Mouse (Mus musculus) forebrain, embryonic 14.5 days (tissue): ENCODE results near the gene Bmper. TPM values are rescaled to one million over a fixed set of nuclear protein-coding genes. Genes with fewer than 3 reads are reported as not detected.
A peak's percentile ranks its signal among the peaks of the same experiment; 100 is the strongest.

ENCODE experiments used
- ATAC-seq: fragments of 200-750 bp; cut with Nextera tagmentation; 2 replicates; pipeline ENCODE4 v1.8.0; 2017; ENCODE audit warnings: mild to moderate bottlenecking, moderate library complexity
- DNase-seq: peaks from one replicate; pipeline ENCODE4 v3.0.0-alpha.2; 2015; ENCODE audit warnings: low spot score
- H3K27ac ChIP-seq: fragments of 300-500 bp; sonication (generic); 2 replicates; pipeline ENCODE4 v1.5.1; 2014; ENCODE audit warnings: low read depth, mild to moderate bottlenecking, control low read depth, low read length, moderate library complexity
- H3K27me3 ChIP-seq: fragments of 300-500 bp; sonication (generic); replicated peaks from 2 replicates; pipeline ENCODE4 v1.6.1; 2014; ENCODE audit warnings: low read length, control low read depth, mixed read lengths; ENCODE audit not compliant: control insufficient read depth, insufficient read depth
- H3K36me3 ChIP-seq: fragments of 300-500 bp; sonication (generic); 2 replicates; pipeline ENCODE4 v1.6.1; 2014; ENCODE audit warnings: low read length, control low read depth; ENCODE audit not compliant: control insufficient read depth, insufficient read depth
- H3K4me1 ChIP-seq: fragments of 300-500 bp; sonication (generic); 2 replicates; pipeline ENCODE4 v1.6.1; 2014; ENCODE audit warnings: antibody characterized with exemption, low read length, control low read depth; ENCODE audit not compliant: control insufficient read depth, insufficient read depth
- H3K4me2 ChIP-seq: fragments of 300-500 bp; sonication (generic); 2 replicates; pipeline ENCODE4 v1.6.1; 2014; ENCODE audit warnings: mild to moderate bottlenecking, control low read depth, low read length
- H3K4me3 ChIP-seq: fragments of 300-500 bp; sonication (generic); 2 replicates; pipeline ENCODE4 v1.5.1; 2014; ENCODE audit warnings: low read depth, low read length, control low read depth
- H3K9ac ChIP-seq: fragments of 300-500 bp; sonication (generic); 2 replicates; pipeline ENCODE4 v1.6.1; 2014; ENCODE audit warnings: mild to moderate bottlenecking, low read length, control low read depth, moderate library complexity
- H3K9me3 ChIP-seq: fragments of 300-500 bp; sonication (generic); replicated peaks from 2 replicates; pipeline ENCODE4 v1.6.1; 2016; ENCODE audit warnings: low read length, control low read depth, mixed read lengths; ENCODE audit not compliant: control insufficient read depth
- WGBS: fragments of 180-500 bp; shearing (Covaris S2); extraction: QIAGEN DNeasy Blood & Tissue Kit; methylation state at CpG from one replicate; pipeline ENCODE4 v1.1.7; 2014; 5-methylcytosine and 5-hydroxymethylcytosine counted together
- polyA plus RNA-seq: library from polyadenylated mRNA; unstranded; fragments of >200 nt; fragmentation: Nextera tagmentation; extraction: Ambion mirVana; gene quantifications from 2 replicates; pipeline ENCODE4 v1.2.1, GENCODE M21; 2014

The Bmper gene
- polyA plus RNA-seq, 1 experiment from 2014 or later, result 13.9 TPM

- no peak overlapping the region for H3K4me3 ChIP-seq
- 92% methylated on average over 1 of the region's 1 CpGs for WGBS
- peaks cover 27% of the 10 kb centered on the region for H3K4me1 ChIP-seq
These were observed 161.0 kb downstream of the Bmper start for GRCm38 (mm10) chr9:23383837-23384236.

DNA sequence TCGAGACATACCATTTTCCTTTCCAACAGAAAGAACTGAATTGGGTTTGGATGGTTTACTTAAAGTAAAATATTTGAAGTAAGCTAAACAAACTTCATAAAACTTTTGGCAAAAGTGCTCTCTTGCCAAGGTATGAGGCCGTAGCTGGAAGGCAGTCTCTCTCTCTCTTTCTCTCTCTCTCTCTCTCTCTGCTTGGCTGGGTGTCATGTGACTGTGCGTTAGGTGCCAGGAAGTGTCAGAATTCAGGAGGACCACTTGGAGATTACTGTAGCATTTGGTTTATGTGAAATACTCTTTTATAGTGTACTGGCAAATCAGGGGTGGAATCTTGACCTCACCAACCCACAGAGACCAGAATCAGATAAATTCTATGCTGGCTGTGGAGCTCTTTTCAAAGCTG lies 162.0 kb downstream of the Bmper start:
- no peaks in the 10 kb centered on the region for H3K9me3 ChIP-seq
- 75% methylated on average over 3 of the region's 3 CpGs for WGBS
- H3K4me3 ChIP-seq, result no peak overlapping the region
- no peaks in the 10 kb centered on the region for H3K36me3 ChIP-seq
- no peak for ATAC-seq
- H3K4me1 ChIP-seq, result peaks cover 16% of the 10 kb centered on the region
- no peak overlapping the region for H3K4me2 ChIP-seq
- no peaks in the 10 kb centered on the region for H3K27me3 ChIP-seq
- H3K9ac ChIP-seq, result no peak overlapping the region
- no peak overlapping the region for H3K27ac ChIP-seq
- no peak for DNase-seq

More at GRCm38 (mm10) chr9:23383837-23384236, 161.0 kb downstream of the Bmper start:
- no peak overlapping the region for H3K9ac ChIP-seq
- no peaks in the 10 kb centered on the region for H3K9me3 ChIP-seq
- ATAC-seq (no peak), DNase-seq (no peak)
- H3K4me2 ChIP-seq, result no peak overlapping the region
- no peak overlapping the region for H3K27ac ChIP-seq
- H3K27me3 ChIP-seq, result no peaks in the 10 kb centered on the region
- H3K36me3 ChIP-seq, result no peaks in the 10 kb centered on the region

DNA sequence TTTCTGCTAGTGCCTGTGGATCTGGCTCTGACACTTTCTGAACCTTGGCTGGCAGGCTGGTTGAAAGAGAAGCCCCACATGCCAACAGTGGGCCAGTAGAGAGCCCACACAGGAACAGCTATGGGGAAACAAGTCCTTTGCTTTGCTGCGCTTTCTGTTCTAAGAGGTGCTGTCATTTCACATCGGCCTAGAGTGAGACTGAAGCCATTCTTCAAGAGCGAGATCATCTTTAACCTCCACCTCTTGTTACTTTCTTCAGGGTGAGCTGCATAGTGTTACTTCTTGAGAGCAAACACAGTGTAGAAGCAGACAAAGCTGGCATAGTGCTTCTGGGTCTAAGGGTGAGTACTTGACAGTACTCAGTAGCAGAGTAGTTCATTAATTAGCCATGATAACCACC lies 163.3 kb downstream of the Bmper start:
- 51% methylated on average over 3 of the region's 3 CpGs for WGBS

DNA sequence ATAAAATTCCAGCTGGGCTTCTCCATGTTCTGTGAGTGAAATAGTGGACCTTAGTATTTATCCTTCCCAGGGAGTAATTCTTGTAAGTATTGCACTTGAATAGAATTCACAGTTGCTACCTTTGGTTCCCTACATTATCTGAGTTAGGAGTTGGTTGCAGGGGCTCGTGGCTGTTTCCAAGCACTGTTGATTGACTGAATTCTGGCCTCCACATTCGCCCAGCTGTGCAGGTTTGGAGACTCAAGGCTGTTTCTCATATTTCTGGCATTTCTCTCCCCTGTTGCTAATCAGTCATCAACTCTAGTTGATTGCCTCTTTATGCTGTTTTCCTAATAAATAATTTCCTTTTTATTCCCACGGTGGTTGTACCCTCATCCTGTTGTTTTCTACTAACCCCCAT lies 167.2 kb downstream of the Bmper start:
- Histone ChIP-seq H3K4me3 (no peak overlapping the region), H3K4me2 (no peak overlapping the region), H3K9ac (no peak overlapping the region), H3K27me3 (no peaks in the 10 kb centered on the region), H3K27ac (no peak overlapping the region), H3K36me3 (no peaks in the 10 kb centered on the region), H3K9me3 (no peaks in the 10 kb centered on the region), H3K4me1 (no peaks in the 10 kb centered on the region)
- DNase-seq (no peak), ATAC-seq (no peak)
- 89% methylated on average over 3 of the region's 3 CpGs for WGBS

More for the DNA sequence above, 163.3 kb downstream of the Bmper start:
- Histone ChIP-seq H3K27me3 (no peaks in the 10 kb centered on the region), H3K9ac (no peak overlapping the region), H3K4me3 (no peak overlapping the region), H3K4me1 (peaks cover 3% of the 10 kb centered on the region), H3K9me3 (no peaks in the 10 kb centered on the region), H3K27ac (no peak overlapping the region), H3K4me2 (no peak overlapping the region), H3K36me3 (no peaks in the 10 kb centered on the region)
- 0 out of 2 replicates have a peak, but pooled peaks have one; percentile 29 for ATAC-seq
- DNase-seq, result no peak

- Histone ChIP-seq H3K9ac (no peak overlapping the region), H3K4me1 (no peaks in the 10 kb centered on the region), H3K4me2 (no peak overlapping the region), H3K36me3 (no peaks in the 10 kb centered on the region), H3K9me3 (no peaks in the 10 kb centered on the region), H3K4me3 (no peak overlapping the region), H3K27ac (no peak overlapping the region), H3K27me3 (no peaks in the 10 kb centered on the region)
- DNase-seq, result no peak
- no peak for ATAC-seq
- 79% methylated on average over 6 of the region's 6 CpGs for WGBS
These were observed 171.9 kb downstream of the Bmper start for GRCm38 (mm10) chr9:23394652-23395317.

- DNase-seq, result no peak
- 90% methylated on average over 7 of the region's 7 CpGs for WGBS
- no peak for ATAC-seq
- Histone ChIP-seq H3K4me1 (no peaks in the 10 kb centered on the region), H3K36me3 (no peaks in the 10 kb centered on the region), H3K9me3 (no peaks in the 10 kb centered on the region), H3K27me3 (no peaks in the 10 kb centered on the region), H3K27ac (no peak overlapping the region), H3K4me2 (no peak overlapping the region), H3K9ac (no peak overlapping the region), H3K4me3 (no peak overlapping the region)
These were observed 173.3 kb downstream of the Bmper start for GRCm38 (mm10) chr9:23396186-23396585.

DNA sequence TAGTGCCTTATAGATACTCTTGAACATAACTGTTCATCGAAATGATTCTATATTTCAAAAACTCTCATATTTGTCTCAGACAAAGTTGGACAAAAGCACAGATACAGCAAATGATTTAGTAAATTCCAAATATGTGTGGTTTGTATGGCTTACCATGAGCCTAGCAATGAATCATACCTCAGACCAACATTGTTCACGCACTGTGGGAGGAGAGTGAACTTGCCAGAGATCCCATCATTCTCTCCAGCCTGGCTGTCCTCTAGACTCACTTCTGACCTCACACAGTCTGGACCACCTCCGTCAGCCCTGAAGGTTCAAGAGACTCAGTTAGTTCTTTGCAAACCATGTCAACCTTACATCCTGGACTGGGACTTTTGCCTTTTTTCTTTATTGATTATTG lies 175.0 kb downstream of the Bmper start:
- no peak overlapping the region for H3K4me3 ChIP-seq
- no peak for ATAC-seq
- no peak for DNase-seq
- H3K27me3 ChIP-seq, result no peaks in the 10 kb centered on the region
- no peaks in the 10 kb centered on the region for H3K9me3 ChIP-seq
- no peaks in the 10 kb centered on the region for H3K4me1 ChIP-seq
- 94% methylated on average over 3 of the region's 3 CpGs for WGBS
- H3K4me2 ChIP-seq, result no peak overlapping the region
- no peak overlapping the region for H3K27ac ChIP-seq
- H3K36me3 ChIP-seq, result no peaks in the 10 kb centered on the region
- no peak overlapping the region for H3K9ac ChIP-seq

DNA sequence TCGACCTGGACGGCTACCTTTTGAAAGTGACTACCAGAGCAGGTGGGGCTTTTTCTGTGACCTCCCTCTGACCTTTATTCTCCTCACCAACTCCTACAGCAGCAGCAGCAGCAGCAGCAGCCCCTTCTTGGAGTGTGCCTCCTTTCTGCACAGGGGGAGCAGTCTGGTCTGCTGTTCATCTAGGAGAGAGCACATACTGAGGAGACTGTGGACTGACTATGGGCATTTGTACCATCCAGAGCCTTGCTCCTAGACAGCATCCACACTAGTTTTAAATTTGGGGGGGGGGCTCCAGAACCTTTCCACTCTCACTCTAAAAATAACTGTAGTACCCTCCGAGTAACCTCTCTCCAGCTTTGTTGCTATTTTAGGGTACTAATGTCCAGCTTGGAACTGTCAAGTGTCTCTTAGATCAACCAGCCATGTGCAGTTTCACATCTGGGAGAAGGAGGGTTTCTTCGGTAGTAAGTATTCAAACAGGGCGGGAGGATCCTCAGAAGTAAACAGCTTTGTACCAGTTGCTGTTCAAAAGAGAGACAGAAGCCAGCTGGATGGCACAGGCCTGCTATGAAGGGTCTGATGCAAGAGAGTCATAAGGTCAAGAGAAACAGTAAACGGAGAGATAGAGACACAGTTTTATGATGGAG lies 176.9 kb downstream of the Bmper start:
- ATAC-seq (no peak), DNase-seq (no peak)
- Histone ChIP-seq H3K9ac (no peak overlapping the region), H3K4me2 (no peak overlapping the region), H3K4me3 (no peak overlapping the region), H3K9me3 (no peaks in the 10 kb centered on the region), H3K36me3 (no peaks in the 10 kb centered on the region), H3K4me1 (no peaks in the 10 kb centered on the region), H3K27me3 (no peaks in the 10 kb centered on the region), H3K27ac (no peak overlapping the region)
- WGBS, result 82% methylated on average over 6 of the region's 6 CpGs

GRCm38 (mm10) chr9:23407416-23407815 lies 184.5 kb downstream of the Bmper start:
- Histone ChIP-seq H3K36me3 (no peaks in the 10 kb centered on the region), H3K4me1 (no peaks in the 10 kb centered on the region), H3K9me3 (no peaks in the 10 kb centered on the region), H3K27ac (peak overlapping the region; percentile 44; the same call in 1 of the 2 replicates), H3K27me3 (no peaks in the 10 kb centered on the region), H3K4me3 (no peak overlapping the region), H3K9ac (no peak overlapping the region), H3K4me2 (no peak overlapping the region)
- ATAC-seq, result no peak
- WGBS, result 85% methylated on average over 6 of the region's 6 CpGs
- no peak for DNase-seq
